Mouse (Mus musculus) midbrain, embryonic 14.5 days (tissue): ENCODE measurements around the gene Tm4sf20. TPM values are rescaled to one million over a fixed set of nuclear protein-coding genes. Genes with fewer than 3 reads are reported as not detected.

Source experiments
- ATAC-seq: fragments of 200-750 bp; cut with Nextera tagmentation; 2 replicates; pipeline ENCODE4 v1.8.0; 2017; ENCODE audit warnings: moderate number of reproducible peaks, moderate library complexity; ENCODE audit not compliant: low FRiP score, low TSS enrichment
- DNase-seq: peaks from one replicate; pipeline ENCODE4 v3.0.0-alpha.2; 2015
- H3K27ac ChIP-seq: fragments of 300-500 bp; sonication (generic); replicated peaks from 2 replicates; pipeline ENCODE4 v1.5.1; 2014; ENCODE audit warnings: mild to moderate bottlenecking, low read depth, low read length, moderate library complexity
- H3K27me3 ChIP-seq: fragments of 300-500 bp; sonication (generic); 2 replicates; pipeline ENCODE4 v1.6.1; 2014; ENCODE audit warnings: low read length, control low read depth, mixed read lengths; ENCODE audit not compliant: control insufficient read depth, insufficient read depth
- H3K36me3 ChIP-seq: fragments of 300-500 bp; sonication (generic); 2 replicates; pipeline ENCODE4 v1.6.1; 2014; ENCODE audit warnings: low read length, control low read depth; ENCODE audit not compliant: control insufficient read depth, insufficient read depth
- H3K4me1 ChIP-seq: fragments of 300-500 bp; sonication (generic); 2 replicates; pipeline ENCODE4 v1.6.1; 2014; ENCODE audit warnings: mild to moderate bottlenecking, antibody characterized with exemption, low read length, control low read depth; ENCODE audit not compliant: control insufficient read depth, insufficient read depth
- H3K4me2 ChIP-seq: fragments of 300-500 bp; sonication (generic); 2 replicates; pipeline ENCODE4 v1.6.1; 2014; ENCODE audit warnings: mild to moderate bottlenecking, low read length, moderate library complexity
- H3K4me3 ChIP-seq: fragments of 300-500 bp; sonication (generic); replicated peaks from 2 replicates; pipeline ENCODE4 v1.5.1; 2014; ENCODE audit warnings: low read depth, low read length
- H3K9ac ChIP-seq: fragments of 300-500 bp; sonication (generic); replicated peaks from 2 replicates; pipeline ENCODE4 v1.6.1; 2014; ENCODE audit warnings: mild to moderate bottlenecking, low read length, moderate library complexity
- H3K9me3 ChIP-seq: fragments of 300-500 bp; sonication (generic); 2 replicates; pipeline ENCODE4 v1.6.1; 2016; ENCODE audit warnings: low read length, control low read depth, mixed read lengths; ENCODE audit not compliant: control insufficient read depth
- WGBS: fragments of 180-500 bp; shearing (Covaris S2); extraction: QIAGEN DNeasy Blood & Tissue Kit; methylation state at CpG from one replicate; pipeline ENCODE4 v1.1.7; 2014; 5-methylcytosine and 5-hydroxymethylcytosine counted together
- polyA plus RNA-seq: library from polyadenylated mRNA; unstranded; fragments of >200 nt; fragmentation: Nextera tagmentation; extraction: Ambion mirVana; gene quantifications from 2 replicates; pipeline ENCODE4 v1.2.1, GENCODE M21; 2014

The Tm4sf20 gene
- polyA plus RNA-seq, 1 experiment from 2014 or later, result 0.38 TPM

DNA sequence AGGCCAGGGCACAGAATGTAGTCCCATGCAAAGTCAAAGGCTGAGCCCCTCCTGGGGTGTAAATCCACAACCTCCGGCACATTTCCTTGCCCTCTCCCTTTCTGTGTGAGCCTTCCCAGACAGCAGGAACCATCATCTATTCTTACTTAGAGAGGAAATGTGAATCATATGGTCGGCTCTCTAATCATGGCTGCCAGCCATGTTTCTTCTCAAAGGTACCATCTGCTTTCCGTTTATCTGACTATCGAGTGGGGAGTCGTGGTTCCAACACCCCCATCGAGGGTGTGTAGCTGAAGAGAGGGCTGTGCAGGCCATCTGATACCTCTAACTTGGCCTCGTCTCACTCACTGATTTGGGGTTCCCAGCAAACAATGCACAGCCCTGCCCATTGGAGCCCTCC is 19.8 kb upstream of the Tm4sf20 start:
- Histone ChIP-seq H3K9me3 (no peaks in the 10 kb centered on the region), H3K36me3 (no peaks in the 10 kb centered on the region), H3K4me1 (no peaks in the 10 kb centered on the region), H3K4me2 (no peak overlapping the region), H3K27ac (no peak overlapping the region), H3K4me3 (no peak overlapping the region), H3K9ac (no peak overlapping the region), H3K27me3 (no peaks in the 10 kb centered on the region)
- 78% methylated on average over 7 of the region's 7 CpGs for WGBS
- DNase-seq, result no peak
- ATAC-seq, result no peak

DNA sequence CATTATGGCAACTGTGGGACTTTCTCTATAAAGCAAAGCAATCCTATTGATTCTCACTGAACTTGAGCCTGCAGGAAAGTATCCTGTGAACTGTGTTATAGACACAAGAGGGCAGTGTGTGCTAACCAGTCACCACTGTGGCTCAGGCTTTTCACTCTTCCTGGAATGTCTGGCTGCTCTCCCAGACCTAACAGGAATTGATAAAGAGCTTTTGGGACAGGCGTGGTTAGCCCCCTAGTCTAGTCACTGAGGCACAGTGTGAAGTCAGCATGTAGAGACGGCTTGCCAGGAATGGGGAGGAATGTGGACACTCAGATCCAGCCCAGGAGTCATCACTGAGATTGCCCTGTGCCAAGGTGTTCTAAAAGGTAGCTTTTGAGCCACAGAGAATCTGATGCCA is 19.2 kb upstream of the Tm4sf20 start:
- DNase-seq (peak; percentile 90), ATAC-seq (peak; percentile 76)
- Histone ChIP-seq H3K27me3 (no peaks in the 10 kb centered on the region), H3K36me3 (no peaks in the 10 kb centered on the region), H3K27ac (no peak overlapping the region), H3K4me3 (no peak overlapping the region), H3K4me2 (no peak overlapping the region), H3K4me1 (no peaks in the 10 kb centered on the region), H3K9ac (no peak overlapping the region), H3K9me3 (no peaks in the 10 kb centered on the region)
- WGBS, result 2% methylated on average over 2 of the region's 2 CpGs

DNA sequence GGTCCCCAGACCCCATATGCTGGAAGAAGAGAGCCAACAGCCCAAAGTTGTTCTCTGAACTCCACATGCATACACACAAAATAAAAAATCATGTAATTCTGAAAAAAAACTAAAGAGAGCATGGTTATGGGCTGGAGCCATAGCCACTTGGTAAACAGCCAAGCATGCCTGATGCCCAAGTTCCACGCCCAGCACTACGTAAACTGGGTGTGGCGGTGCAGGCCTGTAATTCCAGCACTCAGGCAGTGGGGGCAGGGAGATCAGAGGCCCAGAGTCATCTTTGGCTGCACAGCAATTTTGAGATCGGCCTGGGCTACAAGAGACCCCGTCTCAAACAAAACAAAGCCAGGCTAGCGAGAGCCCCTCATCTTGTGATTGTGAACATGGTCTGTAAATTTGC is 17.3 kb upstream of the Tm4sf20 start:
- no peak for DNase-seq
- ATAC-seq, result no peak
- H3K9ac ChIP-seq, result no peak overlapping the region
- no peak overlapping the region for H3K27ac ChIP-seq
- H3K4me2 ChIP-seq, result no peak overlapping the region
- H3K9me3 ChIP-seq, result no peaks in the 10 kb centered on the region
- no peak overlapping the region for H3K4me3 ChIP-seq
- H3K36me3 ChIP-seq, result no peaks in the 10 kb centered on the region
- 75% methylated on average over 6 of the region's 6 CpGs for WGBS
- H3K4me1 ChIP-seq, result no peaks in the 10 kb centered on the region
- H3K27me3 ChIP-seq, result no peaks in the 10 kb centered on the region

DNA sequence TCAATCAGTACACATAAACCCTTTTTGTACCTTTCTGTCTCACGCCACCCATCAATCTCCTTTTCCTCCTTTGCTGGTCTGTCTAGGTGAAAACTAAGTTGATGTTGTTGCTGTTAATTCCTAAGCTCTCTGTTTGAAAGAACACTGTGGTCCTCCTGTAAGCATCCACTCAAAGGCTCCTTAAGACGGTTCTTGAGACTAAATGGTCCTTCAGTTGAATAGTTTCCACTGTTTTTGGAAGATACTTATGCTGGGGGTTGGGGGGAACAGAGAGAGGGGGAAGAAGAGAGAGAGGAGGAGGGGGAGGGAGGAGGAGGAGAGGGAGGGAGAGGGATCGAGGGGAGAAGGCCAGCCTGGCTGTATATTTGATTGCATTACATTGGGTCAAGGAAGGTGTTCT is 15.3 kb upstream of the Tm4sf20 start:
- H3K36me3 ChIP-seq, result no peaks in the 10 kb centered on the region
- no peak for ATAC-seq
- H3K4me2 ChIP-seq, result no peak overlapping the region
- no peak overlapping the region for H3K27ac ChIP-seq
- no peaks in the 10 kb centered on the region for H3K4me1 ChIP-seq
- no peak overlapping the region for H3K9ac ChIP-seq
- no peak overlapping the region for H3K4me3 ChIP-seq
- DNase-seq, result no peak
- 77% methylated on average over 3 of the region's 3 CpGs for WGBS
- no peaks in the 10 kb centered on the region for H3K27me3 ChIP-seq
- no peaks in the 10 kb centered on the region for H3K9me3 ChIP-seq

DNA sequence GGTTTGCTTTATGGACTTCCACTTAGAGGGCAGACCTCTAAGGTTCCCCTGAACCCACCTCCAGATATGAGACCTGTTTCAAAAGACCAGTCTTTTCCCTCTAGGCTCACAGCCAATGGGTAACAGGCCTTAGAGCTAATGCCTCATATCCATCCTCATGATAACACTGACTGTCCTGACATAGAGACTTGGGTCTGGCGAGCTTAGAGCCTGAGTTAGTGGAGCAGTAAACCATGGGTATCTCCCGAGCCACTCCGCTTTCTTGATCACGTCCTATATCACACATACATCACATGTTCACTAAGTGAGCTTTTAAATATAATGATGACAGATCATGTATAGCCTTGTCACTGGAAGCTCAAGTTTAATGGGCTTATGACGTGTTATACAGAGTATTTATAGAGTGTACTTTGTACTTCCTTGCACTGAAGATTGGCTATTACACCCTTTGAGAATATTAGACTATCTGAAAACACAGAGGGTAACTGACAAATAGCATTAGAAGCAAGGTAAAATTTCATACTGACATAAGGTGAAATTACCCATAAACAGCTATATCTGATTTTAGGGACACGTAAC is 11.2 kb upstream of the Tm4sf20 start:
- H3K9me3 ChIP-seq, result no peaks in the 10 kb centered on the region
- DNase-seq (no peak), ATAC-seq (no peak)
- H3K4me3 ChIP-seq, result no peak overlapping the region
- 89% methylated on average over 6 of the region's 6 CpGs for WGBS
- H3K27ac ChIP-seq, result no peak overlapping the region
- H3K36me3 ChIP-seq, result no peaks in the 10 kb centered on the region
- no peak overlapping the region for H3K4me2 ChIP-seq
- no peaks in the 10 kb centered on the region for H3K27me3 ChIP-seq
- H3K4me1 ChIP-seq, result no peaks in the 10 kb centered on the region
- no peak overlapping the region for H3K9ac ChIP-seq

DNA sequence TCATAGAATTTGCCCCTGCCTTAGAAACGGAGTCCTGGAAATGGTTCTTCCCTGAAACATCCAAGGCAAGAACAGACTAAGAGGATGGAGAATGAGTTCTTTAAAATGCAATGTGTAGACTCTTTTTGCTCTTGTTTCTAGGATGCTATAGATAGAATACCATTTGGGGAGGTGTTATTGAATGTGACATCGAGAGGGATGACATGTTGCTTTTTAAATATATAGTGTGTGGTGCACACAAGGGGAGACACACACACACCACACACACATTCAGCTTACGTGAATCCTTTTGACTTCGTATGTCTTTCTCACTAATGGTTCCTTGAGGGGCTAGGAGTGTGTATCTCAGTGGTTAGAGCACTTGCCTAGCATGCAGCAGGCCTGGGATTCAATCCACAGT is 7.0 kb upstream of the Tm4sf20 start:
- ATAC-seq, result no peak
- 92% methylated on average over 4 of the region's 4 CpGs for WGBS
- Histone ChIP-seq H3K27me3 (no peaks in the 10 kb centered on the region), H3K4me2 (no peak overlapping the region), H3K4me1 (no peaks in the 10 kb centered on the region), H3K36me3 (no peaks in the 10 kb centered on the region), H3K9ac (no peak overlapping the region), H3K27ac (no peak overlapping the region), H3K9me3 (no peaks in the 10 kb centered on the region), H3K4me3 (no peak overlapping the region)
- DNase-seq, result no peak

DNA sequence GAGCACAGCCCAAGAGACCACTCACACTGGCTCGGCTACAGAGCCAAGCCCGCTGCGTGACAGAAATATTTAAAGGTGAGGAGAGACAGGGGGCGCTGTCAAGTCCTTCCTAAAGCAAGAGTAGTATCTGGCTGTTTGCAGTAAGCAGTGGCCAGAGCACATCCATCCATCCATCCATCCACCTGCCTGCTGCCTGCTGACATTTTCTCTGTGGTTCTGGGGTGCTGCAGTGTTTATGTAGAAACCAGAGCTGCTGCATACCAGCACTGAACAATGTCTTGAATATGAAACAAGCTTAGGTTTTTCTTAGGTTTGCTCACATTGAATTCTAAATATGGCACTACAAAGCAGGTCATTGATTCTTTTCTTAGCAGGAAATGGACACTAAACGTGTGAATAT is 4.9 kb upstream of the Tm4sf20 start:
- Histone ChIP-seq H3K4me3 (no peak overlapping the region), H3K9ac (no peak overlapping the region), H3K27ac (no peak overlapping the region), H3K27me3 (no peaks in the 10 kb centered on the region), H3K9me3 (no peaks in the 10 kb centered on the region), H3K4me1 (no peaks in the 10 kb centered on the region), H3K4me2 (no peak overlapping the region), H3K36me3 (no peaks in the 10 kb centered on the region)
- WGBS, result 69% methylated on average over 5 of the region's 5 CpGs
- DNase-seq (no peak), ATAC-seq (no peak)

DNA sequence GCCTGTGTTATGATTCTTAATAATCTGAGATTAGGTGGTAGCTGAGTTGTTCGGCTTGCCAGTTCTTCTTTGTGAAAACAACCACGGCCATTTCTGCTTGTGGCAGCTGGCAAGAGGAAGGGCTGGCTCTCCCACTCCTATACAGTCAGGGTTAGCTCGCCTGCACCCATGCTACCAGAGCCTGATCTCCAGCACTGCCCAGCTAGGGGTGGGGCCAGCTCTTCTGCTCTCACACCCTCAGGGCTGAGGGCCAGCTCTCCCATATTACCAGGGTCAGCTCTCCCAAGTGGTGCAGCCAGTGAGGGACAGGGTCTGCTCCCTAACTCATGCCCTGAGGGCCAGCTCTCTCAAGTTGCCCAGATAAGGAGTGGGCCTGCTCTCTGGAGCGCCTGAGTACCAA is 4.2 kb upstream of the Tm4sf20 start:
- Histone ChIP-seq H3K4me1 (no peaks in the 10 kb centered on the region), H3K27ac (no peak overlapping the region), H3K9ac (no peak overlapping the region), H3K9me3 (no peaks in the 10 kb centered on the region), H3K4me2 (no peak overlapping the region), H3K36me3 (no peaks in the 10 kb centered on the region), H3K4me3 (no peak overlapping the region), H3K27me3 (no peaks in the 10 kb centered on the region)
- WGBS, result 93% methylated on average over 4 of the region's 4 CpGs
- DNase-seq, result no peak
- no peak; the same call in 1 of the 2 replicates for ATAC-seq

DNA sequence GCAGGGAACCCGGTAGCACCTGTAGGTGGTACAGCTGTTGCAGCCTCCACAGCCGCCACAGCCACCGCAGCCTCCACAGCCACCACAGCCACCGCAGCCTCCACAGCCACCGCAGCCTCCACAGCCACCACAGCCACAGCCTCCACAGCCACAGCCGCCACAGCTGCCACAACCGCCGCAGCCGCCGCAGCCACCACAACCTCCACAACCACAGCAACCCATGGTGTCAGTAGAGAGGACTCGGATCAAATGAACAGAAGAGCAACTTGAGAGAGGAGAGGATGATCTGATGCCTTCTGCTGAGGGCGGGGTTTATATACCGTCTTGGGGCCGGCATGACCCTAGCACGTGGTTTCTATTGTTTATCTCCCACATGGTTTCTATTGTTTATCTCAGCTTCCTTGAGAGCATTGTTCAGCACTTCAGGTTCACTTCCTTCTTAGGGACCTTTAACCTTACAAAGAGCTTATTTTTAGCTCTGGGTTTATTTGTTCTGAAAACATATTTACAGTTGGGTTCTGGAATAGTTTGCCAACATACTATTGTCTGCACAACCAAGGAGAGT is 2.8 kb upstream of the Tm4sf20 start, which contains the start of gene Gm47791:
Gene Gm47791 (minus strand): TSS at position 222 of the 565 bp plus-strand sequence.
- Histone ChIP-seq H3K27me3 (no peaks in the 10 kb centered on the region), H3K27ac (no peak within 1 kb of the TSS), H3K9ac (no peak within 1 kb of the TSS), H3K36me3 (no peaks in the 10 kb centered on the region), H3K4me3 (no peak within 1 kb of the TSS), H3K4me1 (no peaks in the 10 kb centered on the region), H3K4me2 (no peak within 1 kb of the TSS), H3K9me3 (no peaks in the 10 kb centered on the region)
- ATAC-seq, result no peak
- DNase-seq, result no peak
- WGBS, result 91% methylated on average over 15 of the region's 15 CpGs
